Mouse (Mus musculus) cortical plate, adult 2 months (tissue): ENCODE measurements at regions not wholly inside any gene's neighbourhood (a gene's known extent, or its start where the extent isn't known, plus 50 kb on each side); places are given as distances from the start of the nearest gene placed in this dataset.

Source experiments
- H3K27ac ChIP-seq: fragments of 200-500 bp; 2 replicates; pipeline ENCODE4 v1.5.1; 2012; ENCODE audit warnings: low read length, control low read depth, inconsistent platforms; ENCODE audit not compliant: insufficient read depth
- H3K4me1 ChIP-seq: fragments of 200-500 bp; 2 replicates; pipeline ENCODE4 v1.6.1; 2011; ENCODE audit warnings: low read length; ENCODE audit not compliant: control insufficient read depth, insufficient read depth
- H3K4me3 ChIP-seq: fragments of 200-500 bp; 2 replicates; pipeline ENCODE4 v1.5.1; 2011; ENCODE audit warnings: mild to moderate bottlenecking, low read length, control low read depth; ENCODE audit not compliant: insufficient read depth
- CTCF ChIP-seq: fragments of 200-500 bp; IDR thresholded peaks from 2 replicates; pipeline ENCODE4 v1.5.1; 2011; ENCODE audit warnings: mild to moderate bottlenecking, control low read depth, low read length; ENCODE audit not compliant: insufficient read depth; ENCODE audit errors: extremely low read depth
- POLR2A ChIP-seq: fragments of 200-500 bp; IDR thresholded peaks from 2 replicates; pipeline ENCODE4 v1.6.1; 2011; ENCODE audit warnings: mild to moderate bottlenecking, low read length, control low read depth; ENCODE audit not compliant: insufficient read depth; ENCODE audit errors: extremely low read depth

DNA sequence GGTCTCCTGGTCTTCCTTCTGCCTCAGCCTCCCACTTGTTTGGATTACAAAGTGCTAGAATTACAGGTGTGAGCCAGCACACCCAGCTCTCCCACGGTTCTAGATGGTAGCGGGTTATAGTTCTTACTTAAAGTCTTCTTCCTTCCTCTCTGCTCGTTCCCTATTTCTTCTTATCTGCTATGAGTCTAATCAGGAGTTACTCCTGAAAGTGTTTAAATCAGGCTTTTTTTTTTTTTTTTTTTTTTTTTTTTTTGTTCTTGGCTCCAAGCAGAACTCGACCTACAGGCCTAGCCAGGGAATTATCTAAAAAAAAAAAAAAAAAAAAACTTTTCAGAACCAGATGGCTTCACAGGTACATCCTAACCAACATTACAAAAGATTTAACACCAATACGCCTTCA, 66.0 kb upstream of the Gm9887 start:
- Histone ChIP-seq H3K4me3 (no peak overlapping the region), H3K27ac (no peak overlapping the region), H3K4me1 (no peaks in the 10 kb centered on the region)
- TF ChIP-seq POLR2A = no peak
- no peak for TF ChIP-seq CTCF

DNA sequence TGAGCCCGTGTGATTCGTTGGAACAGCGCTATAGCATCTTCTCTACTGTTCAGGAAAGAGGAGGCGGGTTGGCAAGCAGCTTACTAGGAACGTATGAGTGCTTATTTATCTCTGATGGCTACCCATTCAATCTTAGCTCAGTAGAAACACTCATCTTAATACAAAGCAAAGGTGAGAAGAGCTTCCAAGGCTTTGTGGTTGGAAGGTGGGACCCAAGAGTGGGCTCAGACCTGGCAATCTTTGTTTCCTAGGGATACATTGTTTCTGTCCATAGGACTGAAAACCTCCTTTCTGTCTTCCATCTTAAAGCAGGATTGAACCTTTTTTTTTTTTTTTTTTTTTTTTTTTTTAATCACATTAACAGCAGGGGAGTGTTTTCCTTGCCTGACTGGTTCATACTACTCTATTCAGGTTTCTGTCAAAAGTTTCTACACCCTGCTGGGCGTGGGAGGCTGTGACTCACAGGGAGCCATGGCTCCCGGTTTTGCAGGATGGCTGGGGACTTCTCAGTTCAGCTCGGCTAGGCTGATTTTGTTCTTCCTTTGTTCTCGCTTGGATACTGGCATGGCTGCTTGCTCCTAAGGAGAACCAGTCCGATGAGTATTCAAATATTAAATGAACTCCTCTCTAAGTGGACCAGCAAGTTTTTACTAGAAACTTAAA, 64.7 kb upstream of the Gm9887 start:
- Histone ChIP-seq H3K27ac (no peak overlapping the region), H3K4me1 (no peaks in the 10 kb centered on the region), H3K4me3 (no peak overlapping the region)
- TF ChIP-seq POLR2A (no peak), CTCF (no peak)

DNA sequence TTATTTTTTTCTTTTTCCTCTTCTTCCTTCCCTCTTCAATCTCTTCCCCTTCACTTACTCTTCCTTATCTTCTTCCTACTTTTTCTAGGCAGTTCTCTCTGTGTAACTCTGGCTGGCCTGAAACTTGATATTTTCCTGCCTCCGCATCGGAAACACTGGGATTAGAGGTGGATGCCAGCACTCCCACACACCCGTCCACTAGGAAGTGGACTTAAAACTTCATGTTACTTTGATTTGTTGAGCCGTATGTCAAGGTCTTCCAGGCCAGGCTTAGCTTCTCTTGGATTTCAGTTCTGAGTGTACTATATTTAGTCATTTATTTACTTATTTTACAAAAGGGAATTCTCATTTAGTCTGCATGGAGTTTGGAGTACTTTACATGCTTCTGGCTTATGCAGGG, 62.1 kb upstream of the Gm9887 start:
- no peaks in the 10 kb centered on the region for H3K4me1 ChIP-seq
- no peak for TF ChIP-seq POLR2A
- TF ChIP-seq CTCF = no peak
- no peak overlapping the region for H3K27ac ChIP-seq
- H3K4me3 ChIP-seq = no peak overlapping the region

DNA sequence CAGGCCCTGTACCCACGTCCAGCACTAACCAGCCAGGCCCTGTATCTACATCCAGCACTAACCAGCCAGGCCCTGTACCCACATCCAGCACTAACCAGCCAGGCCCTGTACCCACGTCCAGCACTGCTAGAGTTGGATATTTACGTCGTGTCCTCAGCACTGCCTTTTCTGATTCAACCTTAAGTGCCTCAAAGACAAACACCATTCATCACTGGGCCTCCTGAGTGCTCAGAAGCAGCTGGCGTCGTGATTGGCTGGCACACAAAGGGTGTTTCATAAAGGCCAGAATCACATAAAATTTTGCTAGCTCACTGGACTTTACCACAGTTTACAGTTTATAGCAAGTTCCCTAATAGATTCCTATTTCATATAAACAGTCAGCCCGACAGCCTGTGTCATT, 59.8 kb upstream of the Gm9887 start:
- TF ChIP-seq CTCF = no peak
- TF ChIP-seq POLR2A = no peak
- Histone ChIP-seq H3K4me3 (no peak overlapping the region), H3K27ac (no peak overlapping the region), H3K4me1 (no peaks in the 10 kb centered on the region)

DNA sequence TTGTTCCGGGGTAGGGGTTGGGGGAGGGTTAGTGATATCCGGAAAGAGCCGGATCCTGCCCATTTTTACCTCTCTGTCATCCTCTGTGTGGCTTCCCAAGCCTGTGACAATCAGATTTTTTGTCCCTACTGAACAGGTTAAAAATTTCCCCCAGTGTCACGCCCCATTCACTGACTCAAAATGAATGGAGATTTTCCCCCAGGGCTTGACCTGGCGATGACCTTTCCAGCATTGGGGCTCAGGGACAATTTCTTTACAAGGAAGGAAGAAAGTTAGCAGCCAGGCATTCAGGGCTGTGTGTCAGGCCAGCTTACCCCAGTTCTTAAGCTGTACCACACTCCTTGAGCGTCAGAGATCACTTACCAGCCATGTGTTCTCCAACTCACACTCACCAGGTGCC, 55.9 kb upstream of the Gm9887 start:
- Histone ChIP-seq H3K4me1 (no peaks in the 10 kb centered on the region), H3K4me3 (no peak overlapping the region), H3K27ac (no peak overlapping the region)
- TF ChIP-seq CTCF (no peak), POLR2A (no peak)

DNA sequence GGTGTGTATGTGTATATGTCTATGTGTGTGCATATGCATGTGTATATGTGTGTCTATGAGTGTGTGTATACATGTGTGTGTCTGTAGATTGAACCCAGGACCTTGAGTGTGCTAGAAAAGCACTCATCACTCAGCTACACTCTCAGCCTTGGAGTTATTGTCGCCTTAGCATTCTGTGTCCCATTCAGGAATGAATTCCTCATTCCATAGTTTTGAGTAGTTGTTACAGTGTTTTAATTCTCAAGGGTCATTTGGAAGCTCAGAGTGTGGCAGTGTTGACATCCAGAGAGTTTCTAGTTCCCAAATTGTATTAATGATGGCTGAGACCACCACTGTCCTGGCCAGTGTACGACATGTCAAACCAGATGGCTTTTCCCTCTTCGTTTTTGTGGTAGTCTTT, 53.4 kb upstream of the Gm9887 start:
- Histone ChIP-seq H3K4me3 (no peak overlapping the region), H3K27ac (no peak overlapping the region), H3K4me1 (no peaks in the 10 kb centered on the region)
- TF ChIP-seq CTCF (no peak), POLR2A (no peak)

DNA sequence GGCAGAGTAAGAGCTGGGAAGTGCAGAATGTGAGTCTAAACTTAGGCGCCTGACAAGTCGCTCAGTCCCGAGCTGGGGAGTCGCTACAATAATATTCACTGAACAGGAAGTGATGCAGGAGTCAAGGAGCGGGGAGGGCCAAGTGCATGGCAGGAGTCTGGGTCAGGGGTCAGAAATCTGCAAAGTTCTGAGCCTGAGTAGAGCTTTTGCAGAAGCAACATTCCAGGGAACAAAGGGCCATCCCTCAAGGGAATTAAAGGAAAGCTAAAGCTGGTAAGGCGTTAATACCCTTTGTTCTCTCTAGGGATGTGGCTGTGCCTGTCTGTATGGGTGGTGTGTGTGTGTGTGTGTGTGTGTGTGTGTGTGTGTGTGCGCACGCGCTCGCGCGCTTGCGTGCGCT, 52.7 kb upstream of the Gm9887 start:
- TF ChIP-seq CTCF (no peak), POLR2A (no peak)
- no peaks in the 10 kb centered on the region for H3K4me1 ChIP-seq
- no peak overlapping the region for H3K27ac ChIP-seq
- H3K4me3 ChIP-seq = no peak overlapping the region
